Comparison of ENCODE assay signal across 7 mouse cellular contexts in the genomic region with DNA sequence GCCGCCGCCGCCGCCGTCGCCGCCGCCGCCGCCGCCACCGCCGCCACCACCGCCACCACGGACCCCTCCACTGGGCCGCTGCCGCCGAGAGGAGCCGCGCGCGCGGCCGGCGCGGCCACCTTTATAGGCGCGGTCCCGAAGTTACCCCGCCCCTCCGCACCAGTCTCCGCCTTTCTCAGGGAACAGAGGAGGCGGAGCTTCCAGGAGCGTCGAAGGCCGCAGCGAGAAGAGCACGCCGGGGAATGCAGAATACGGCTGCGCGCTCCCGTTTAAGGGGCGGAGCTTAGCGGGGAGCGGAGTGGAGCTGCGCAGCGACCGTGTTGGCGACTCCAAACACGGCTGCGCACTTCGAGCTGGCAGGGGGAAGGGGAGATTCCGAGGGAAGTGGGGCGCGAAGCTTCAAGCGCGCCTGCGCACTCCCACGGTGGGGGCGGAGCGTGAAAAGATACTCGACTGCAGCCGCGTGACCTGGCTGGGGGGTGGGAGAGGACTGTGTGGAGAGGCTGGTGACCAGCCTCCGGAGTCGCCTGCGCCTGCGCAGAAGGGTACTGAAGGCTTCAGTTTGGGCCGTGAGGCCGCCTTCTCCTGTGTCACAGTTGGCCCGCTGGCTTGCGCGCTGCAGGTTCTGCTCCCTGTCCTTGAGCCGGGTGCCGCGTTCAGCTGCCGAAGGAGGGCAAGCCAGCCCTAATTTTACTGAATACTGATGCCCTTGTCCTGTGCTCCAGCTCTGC. TPM values are rescaled to one million over a fixed set of nuclear protein-coding genes. Genes with fewer than 3 reads are reported as not detected.
DNase-seq lines count a peak whose midpoint lies in the region; ATAC-seq lines count a peak whose summit lies in the region.

No protein-coding gene starts in this region.

- H3K27ac ChIP-seq in embryonic facial prominence, embryonic 10.5 days (replicated peaks), result peak overlapping the region; percentile 93
- H3K27ac ChIP-seq in limb, embryonic 10.5 days, result peak overlapping the region; percentile 93
- peak overlapping the region; percentile 98 for H3K27ac ChIP-seq in midbrain, embryonic 13.5 days

- peak overlapping the region; percentile 84 for H3K4me2 ChIP-seq in midbrain, embryonic 13.5 days (replicated peaks)

- under 1% methylated on average over 78 of the region's 78 CpGs for WGBS in embryonic facial prominence, embryonic 10.5 days
- 2% methylated on average over 61 of the region's 78 CpGs for WGBS in limb, embryonic 10.5 days
- under 1% methylated on average over 68 of the region's 78 CpGs for WGBS in midbrain, embryonic 13.5 days

- H3K9me3 ChIP-seq in embryonic facial prominence, embryonic 10.5 days, result no peaks in the 10 kb centered on the region
- H3K9me3 ChIP-seq in limb, embryonic 10.5 days (replicated peaks), result no peaks in the 10 kb centered on the region
- H3K9me3 ChIP-seq in midbrain, embryonic 13.5 days, result no peaks in the 10 kb centered on the region

- peaks cover 33% of the 10 kb centered on the region for H3K36me3 ChIP-seq in embryonic facial prominence, embryonic 10.5 days (replicated peaks)
- H3K36me3 ChIP-seq in limb, embryonic 10.5 days, result peaks cover 33% of the 10 kb centered on the region
- peaks cover 14% of the 10 kb centered on the region for H3K36me3 ChIP-seq in midbrain, embryonic 13.5 days

- H3K9ac ChIP-seq in midbrain, embryonic 13.5 days (replicated peaks), result peak overlapping the region; percentile 99

- no peaks in the 10 kb centered on the region for H3K27me3 ChIP-seq in embryonic facial prominence, embryonic 10.5 days (replicated peaks; ENCODE audit: low read depth, poor library complexity, severe bottlenecking)
- H3K27me3 ChIP-seq in limb, embryonic 10.5 days (ENCODE audit: low read depth, poor library complexity, severe bottlenecking), result no peaks in the 10 kb centered on the region
- H3K27me3 ChIP-seq in midbrain, embryonic 13.5 days, result no peaks in the 10 kb centered on the region

- H3K4me1 ChIP-seq in embryonic facial prominence, embryonic 10.5 days, result peaks cover 71% of the 10 kb centered on the region
- peaks cover 77% of the 10 kb centered on the region for H3K4me1 ChIP-seq in limb, embryonic 10.5 days
- peaks cover 68% of the 10 kb centered on the region for H3K4me1 ChIP-seq in midbrain, embryonic 13.5 days (replicated peaks)

- H3K4me3 ChIP-seq in embryonic facial prominence, embryonic 10.5 days, result peak overlapping the region; percentile 97
- peak overlapping the region; percentile 99 for H3K4me3 ChIP-seq in limb, embryonic 10.5 days
- peak overlapping the region; percentile 99 for H3K4me3 ChIP-seq in midbrain, embryonic 13.5 days (replicated peaks)

- DNase-seq in adrenal gland, postnatal 10 days, result peak; percentile 100
- DNase-seq in embryonic facial prominence, embryonic 10.5 days (ENCODE audit: low spot score), result peak; percentile 100
- DNase-seq in kidney, adult 11 months, result peak; percentile 99
- peak; percentile 99 for DNase-seq in limb, embryonic 10.5 days (ENCODE audit: low spot score)
- DNase-seq in spleen, adult 12 weeks (ENCODE audit: low spot score), result peak; percentile 99

- peak; percentile 57 for ATAC-seq in granulocyte monocyte progenitor cell, adult 5-6 weeks (replicated peaks; ENCODE audit: poor library complexity, severe bottlenecking)
- ATAC-seq in midbrain, embryonic 13.5 days, result peak; percentile 91

RNA-seq across cellular contexts. Expression of a gene that starts 1.5 kb away (rescaled TPM):
- 100 to 1,000 TPM; 249 to 298 TPM for total RNA-seq in adrenal gland, postnatal 10 days (2021)
- polyA plus RNA-seq in embryonic facial prominence, embryonic 10.5 days (2016; fragmentation: Nextera tagmentation; extraction: Ambion mirVana), result 118 and 119 TPM in 2 replicates
- total RNA-seq in granulocyte monocyte progenitor cell, adult 5-6 weeks (2014; fragmentation: Nextera tagmentation), result 49.2 and 63.3 TPM in 2 replicates
- total RNA-seq in granulocyte monocyte progenitor cell, adult 5-6 weeks (2017), result 37.7 and 58.0 TPM in 2 replicates
- polyA plus RNA-seq in limb, embryonic 10.5 days (2016; fragmentation: Nextera tagmentation; extraction: Ambion mirVana), result 137 and 153 TPM in 2 replicates
- 49.6 and 60.1 TPM in 2 replicates for polyA plus RNA-seq in midbrain, embryonic 13.5 days (2015; fragmentation: Nextera tagmentation; extraction: Ambion mirVana)

RNA-seq across cellular contexts. Expression of a gene that starts 19.5 kb away (rescaled TPM):
- total RNA-seq in adrenal gland, postnatal 10 days (2021), result 10 to 100 TPM; 50.4 to 65.3 TPM
- polyA plus RNA-seq in embryonic facial prominence, embryonic 10.5 days (2016; fragmentation: Nextera tagmentation; extraction: Ambion mirVana), result 83.2 and 84.8 TPM in 2 replicates
- total RNA-seq in granulocyte monocyte progenitor cell, adult 5-6 weeks (2014; fragmentation: Nextera tagmentation), result 26.1 and 34.6 TPM in 2 replicates
- 13.3 and 34.8 TPM in 2 replicates for total RNA-seq in granulocyte monocyte progenitor cell, adult 5-6 weeks (2017)
- 84.9 and 98.6 TPM in 2 replicates for polyA plus RNA-seq in limb, embryonic 10.5 days (2016; fragmentation: Nextera tagmentation; extraction: Ambion mirVana)
- 60.9 and 80.6 TPM in 2 replicates for polyA plus RNA-seq in midbrain, embryonic 13.5 days (2015; fragmentation: Nextera tagmentation; extraction: Ambion mirVana)

RNA-seq across cellular contexts. Expression of a gene that starts 25.4 kb away (rescaled TPM):
- 10 to 100 TPM; 17.7 to 20.1 TPM for total RNA-seq in adrenal gland, postnatal 10 days (2021)
- polyA plus RNA-seq in embryonic facial prominence, embryonic 10.5 days (2016; fragmentation: Nextera tagmentation; extraction: Ambion mirVana), result 54.4 and 54.7 TPM in 2 replicates
- 34.1 and 37.2 TPM in 2 replicates for total RNA-seq in granulocyte monocyte progenitor cell, adult 5-6 weeks (2014; fragmentation: Nextera tagmentation)
- total RNA-seq in granulocyte monocyte progenitor cell, adult 5-6 weeks (2017), result 34.2 and 59.8 TPM in 2 replicates
- 48.2 and 54.7 TPM in 2 replicates for polyA plus RNA-seq in limb, embryonic 10.5 days (2016; fragmentation: Nextera tagmentation; extraction: Ambion mirVana)
- polyA plus RNA-seq in midbrain, embryonic 13.5 days (2015; fragmentation: Nextera tagmentation; extraction: Ambion mirVana), result 58.3 and 58.5 TPM in 2 replicates

RNA-seq across cellular contexts. Expression of a gene that starts 25.6 kb away (rescaled TPM):
- 10 to 100 TPM in 1 of 2 experiments, 1 to 10 TPM in 1; 6.9 to 13.1 TPM for total RNA-seq in adrenal gland, postnatal 10 days (2021)
- polyA plus RNA-seq in embryonic facial prominence, embryonic 10.5 days (2016; fragmentation: Nextera tagmentation; extraction: Ambion mirVana), result 10.5 and 10.8 TPM in 2 replicates
- total RNA-seq in granulocyte monocyte progenitor cell, adult 5-6 weeks (2014; fragmentation: Nextera tagmentation), result 9.0 and 17.3 TPM in 2 replicates
- 7.1 and 7.8 TPM in 2 replicates for total RNA-seq in granulocyte monocyte progenitor cell, adult 5-6 weeks (2017)
- 8.6 and 10.8 TPM in 2 replicates for polyA plus RNA-seq in limb, embryonic 10.5 days (2016; fragmentation: Nextera tagmentation; extraction: Ambion mirVana)
- polyA plus RNA-seq in midbrain, embryonic 13.5 days (2015; fragmentation: Nextera tagmentation; extraction: Ambion mirVana), result 37.8 and 39.2 TPM in 2 replicates

RNA-seq across cellular contexts. Expression of a gene that starts 53.7 kb away (rescaled TPM):
- 100 to 1,000 TPM; 121 to 131 TPM for total RNA-seq in adrenal gland, postnatal 10 days (2021)
- 198 TPM in 2 replicates for polyA plus RNA-seq in embryonic facial prominence, embryonic 10.5 days (2016; fragmentation: Nextera tagmentation; extraction: Ambion mirVana)
- 47.7 and 65.2 TPM in 2 replicates for total RNA-seq in granulocyte monocyte progenitor cell, adult 5-6 weeks (2014; fragmentation: Nextera tagmentation)
- 112 and 127 TPM in 2 replicates for total RNA-seq in granulocyte monocyte progenitor cell, adult 5-6 weeks (2017)
- polyA plus RNA-seq in limb, embryonic 10.5 days (2016; fragmentation: Nextera tagmentation; extraction: Ambion mirVana), result 237 and 255 TPM in 2 replicates
- polyA plus RNA-seq in midbrain, embryonic 13.5 days (2015; fragmentation: Nextera tagmentation; extraction: Ambion mirVana), result 73.8 and 115 TPM in 2 replicates

Comparison
In these comparisons a context has a peak if more than half of its experiments do, and no peak if none do; other contexts are left out.
1. Peak in every context shown above with its lines: DNase-seq, ATAC-seq, H3K4me3 ChIP-seq and H3K27ac ChIP-seq.